Mouse (Mus musculus): ENCODE data around the gene Slc47a1.

GRCm38 (mm10) chr11:61296556-61296955, 81.6 kb downstream of the Slc47a1 start:
- TF ChIP-seq CTCF (IDR thresholded peaks at IDR 0.05; ENCODE audit: low read depth) (no peak), EP300 (IDR thresholded peaks at IDR 0.05; ENCODE audit: low read depth) (no peak)

Data from liver, embryonic 14.5 days (tissue).